Mouse (Mus musculus) kidney, adult 2 months (tissue): ENCODE results near the gene Iglon5.

Source experiments
- CTCF ChIP-seq: fragments of 200-500 bp; conservative IDR thresholded peaks from 2 replicates; pipeline ENCODE4 v1.5.1; 2011; ENCODE audit warnings: low read depth, mild to moderate bottlenecking, control low read depth, low read length, moderate library complexity, mixed read lengths; ENCODE audit not compliant: insufficient read depth, insufficient read length
- POLR2A ChIP-seq: fragments of 200-500 bp; IDR thresholded peaks from one replicate; pipeline ENCODE4 v1.6.1; 2011; ENCODE audit warnings: low read depth, low read length, control low read depth

GRCm38 (mm10) chr7:43434676-43435075, 55.2 kb downstream of the Iglon5 start:
- TF ChIP-seq CTCF (no peak), POLR2A (no peak)
